Mouse (Mus musculus): ENCODE measurements around the gene Ankrd23.

Gene Ankrd23

GRCm38 (mm10) chr1:36545845-36546600 lies 9.3 kb upstream of the Ankrd23 start:
- in situ Hi-C loops (cut with MboI, MseI): no loop called here

- in situ Hi-C loops (cut with MboI, MseI): no loop called here
These were observed 8.7 kb upstream of the Ankrd23 start for GRCm38 (mm10) chr1:36545382-36545781.

DNA sequence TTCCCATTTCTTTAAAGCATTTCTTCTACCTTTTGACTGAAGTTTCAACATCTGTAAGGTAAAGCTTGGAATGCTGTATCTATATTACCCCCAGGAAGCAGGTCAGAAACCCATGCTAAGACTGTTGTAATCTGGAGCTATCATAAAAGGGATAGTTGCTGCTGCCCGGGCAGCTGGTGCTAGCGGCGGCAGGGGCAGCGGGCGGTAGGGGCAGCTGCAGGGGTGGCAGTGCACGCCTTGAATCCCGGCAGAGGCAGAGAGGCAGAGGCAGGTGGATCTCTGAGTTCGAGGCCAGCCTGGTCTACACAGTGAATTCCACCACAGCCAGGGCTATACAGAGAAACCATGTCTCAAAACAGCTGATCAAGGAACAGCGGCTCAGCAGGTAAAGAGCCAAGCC lies 6.2 kb upstream of the Ankrd23 start:
- in situ Hi-C loops (cut with MboI, MseI): no loop called here

DNA sequence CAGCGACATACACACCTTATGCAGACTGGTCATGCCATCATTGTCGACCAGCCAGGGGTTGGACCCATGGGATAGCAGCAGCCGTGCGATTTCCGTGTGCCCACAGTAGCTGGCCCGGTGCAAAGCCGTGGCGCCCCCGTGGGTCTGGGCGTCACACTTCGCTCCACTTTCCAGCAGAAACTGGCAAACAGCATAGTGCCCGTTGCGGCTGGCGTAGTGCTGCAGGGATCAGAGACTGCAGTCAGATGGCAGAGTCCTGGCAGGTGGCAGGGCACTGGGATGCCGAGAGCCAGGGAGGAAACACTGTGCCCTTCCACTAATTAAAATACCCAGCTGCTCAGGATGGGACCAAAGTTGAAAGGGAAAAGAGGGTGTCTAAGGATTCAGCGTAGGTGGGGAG lies 5.2 kb upstream of the Ankrd23 start:
- in situ Hi-C loops (cut with MboI, MseI): no loop called here

GRCm38 (mm10) chr1:36540807-36541206 lies 4.1 kb upstream of the Ankrd23 start:
- in situ Hi-C loops (cut with MboI, MseI): no loop called here

GRCm38 (mm10) chr1:36540132-36540531 lies 3.4 kb upstream of the Ankrd23 start:
- in situ Hi-C loops (cut with MboI, MseI): no loop called here

- in situ Hi-C loops (cut with MboI, MseI): no loop called here
These were observed 2.5 kb upstream of the Ankrd23 start, which contains the start of gene Gm42417 for GRCm38 (mm10) chr1:36539186-36539585. Gene Gm42417 (minus strand): TSS chr1:36539429.

DNA sequence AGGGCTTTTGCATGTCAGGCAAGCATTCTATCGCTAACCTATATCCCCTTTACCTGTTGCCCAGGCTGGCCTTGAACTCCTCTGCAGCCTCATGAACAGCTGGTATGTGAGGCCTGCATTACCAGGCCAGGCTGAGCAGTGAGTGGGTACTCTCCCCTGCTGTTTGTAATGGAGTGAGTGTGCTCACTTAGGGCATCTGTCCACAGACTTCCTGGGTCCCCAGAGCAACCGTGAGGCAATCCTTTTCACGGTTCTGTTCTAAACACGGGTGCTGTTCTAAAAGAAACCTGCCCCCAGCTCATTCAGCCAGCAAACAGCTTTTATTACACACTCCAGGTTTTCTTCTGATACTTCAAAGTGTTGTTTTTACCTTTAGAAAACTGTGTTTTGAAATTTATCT lies 2.0 kb upstream of the Ankrd23 start:
- in situ Hi-C loops (cut with MboI, MseI): no loop called here

GRCm38 (mm10) chr1:36536397-36536728 lies 320 bp downstream of the Ankrd23 start:
- in situ Hi-C loops (cut with MboI, MseI): no loop called here

- in situ Hi-C loops (cut with MboI, MseI): no loop called here
These were observed 946 bp downstream of the Ankrd23 start for GRCm38 (mm10) chr1:36535477-36536396.

DNA sequence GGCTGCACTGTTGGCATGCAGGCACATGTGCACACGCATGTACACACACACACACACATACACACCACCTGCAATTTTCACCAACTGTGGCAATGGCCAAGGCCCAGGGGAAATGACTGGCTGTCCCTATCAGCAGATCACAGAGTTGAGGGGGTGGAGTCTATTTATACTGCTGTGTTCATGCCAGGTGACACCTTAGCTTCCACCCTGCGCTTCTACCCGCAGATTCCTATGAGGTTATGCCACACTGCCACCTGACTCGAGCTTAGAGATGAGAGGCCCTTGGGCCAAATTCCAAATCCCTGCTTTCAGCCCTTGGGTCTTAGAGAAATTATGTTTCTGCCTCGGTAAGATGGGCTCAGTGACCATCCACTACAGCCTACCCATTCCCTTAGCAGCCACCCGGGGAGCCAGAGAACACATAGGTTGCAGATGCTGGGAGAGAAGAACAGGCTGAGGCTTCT lies 2.1 kb downstream of the Ankrd23 start:
- in situ Hi-C loops (cut with MboI, MseI): no loop called here

DNA sequence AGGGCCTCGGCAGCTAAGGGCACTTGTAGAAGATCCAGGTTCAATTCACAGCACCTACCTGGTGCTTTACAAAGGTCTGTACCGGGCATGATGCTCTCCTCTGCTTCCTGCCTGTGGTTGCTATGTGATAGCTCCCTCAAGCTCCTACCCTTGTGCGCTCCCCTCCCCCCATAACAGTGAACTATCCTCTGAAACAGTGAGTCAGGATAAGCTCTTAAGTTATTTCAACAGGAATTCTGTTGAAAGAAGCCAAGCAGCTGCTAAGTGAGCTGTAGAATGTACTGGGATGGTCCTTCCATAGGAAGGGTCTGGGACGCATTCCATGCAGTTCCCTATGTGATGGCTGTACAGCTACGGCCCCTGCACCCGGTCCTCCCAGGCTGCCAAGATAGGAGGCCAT lies 3.1 kb downstream of the Ankrd23 start:
- in situ Hi-C loops (cut with MboI, MseI): no loop called here

DNA sequence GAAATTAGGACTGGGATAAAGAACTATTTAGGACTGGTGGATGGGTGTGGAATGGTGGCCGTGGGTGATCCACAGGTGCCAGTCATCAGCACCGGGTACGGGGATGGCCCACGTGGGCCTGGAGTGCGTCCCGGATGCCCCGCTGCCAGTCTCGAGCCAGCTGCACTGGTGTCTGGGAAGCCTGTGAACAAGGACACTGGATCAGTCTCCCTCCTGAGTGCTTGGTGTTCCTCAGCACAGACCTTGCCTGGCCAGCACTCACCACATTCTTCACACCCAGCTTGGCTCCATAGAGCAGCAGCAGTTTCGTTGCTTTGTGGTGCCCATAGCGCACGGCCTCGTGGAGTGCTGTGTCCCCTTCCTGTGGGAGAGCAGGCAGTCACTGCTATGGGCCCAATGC lies 5.2 kb downstream of the Ankrd23 start:
- in situ Hi-C loops (cut with MboI, MseI): no loop called here

DNA sequence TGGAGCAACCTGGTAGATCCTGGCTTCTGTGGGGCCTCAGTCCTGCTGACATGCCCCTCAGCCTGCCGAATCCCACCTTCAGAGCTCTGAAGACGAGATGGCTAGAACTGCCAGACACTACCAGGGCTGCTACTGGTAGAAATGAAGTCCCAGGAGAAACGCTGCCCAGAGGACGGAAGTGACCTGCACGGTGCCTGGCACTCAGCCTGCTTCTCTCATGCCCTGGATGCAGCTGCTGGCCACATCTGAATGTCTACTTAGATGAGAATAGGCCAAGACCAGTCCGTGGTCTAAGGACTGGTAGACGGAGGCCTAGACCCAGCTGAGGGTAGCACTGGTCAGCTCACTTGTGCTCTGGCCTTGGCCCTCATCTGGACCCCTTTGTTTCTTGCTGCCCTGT lies 5.7 kb downstream of the Ankrd23 start:
- in situ Hi-C loops (cut with MboI, MseI): no loop called here

DNA sequence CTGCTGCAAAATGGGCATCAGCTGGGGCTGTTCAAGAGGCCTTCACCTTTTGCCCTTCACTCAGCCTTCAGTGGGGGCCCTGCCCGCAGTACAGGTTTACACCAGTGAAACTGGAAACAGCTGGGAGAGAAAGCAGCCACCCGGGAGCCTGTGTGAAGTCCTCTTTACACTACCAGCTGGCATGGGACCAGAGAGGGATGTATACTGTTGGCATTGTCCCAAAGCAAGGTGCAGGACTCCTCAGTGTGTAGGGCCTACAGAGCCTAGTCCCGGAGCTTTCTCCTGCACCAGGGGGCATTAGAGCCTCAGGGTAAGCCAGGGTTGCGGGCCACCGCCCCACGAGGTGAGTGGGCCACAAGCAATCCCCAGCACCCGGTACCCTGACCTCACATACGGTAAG lies 6.2 kb downstream of the Ankrd23 start:
- in situ Hi-C loops (cut with MboI, MseI): no loop called here

GRCm38 (mm10) chr1:36529875-36530274 lies 6.8 kb downstream of the Ankrd23 start:
- in situ Hi-C loops (cut with MboI, MseI): no loop called here

DNA sequence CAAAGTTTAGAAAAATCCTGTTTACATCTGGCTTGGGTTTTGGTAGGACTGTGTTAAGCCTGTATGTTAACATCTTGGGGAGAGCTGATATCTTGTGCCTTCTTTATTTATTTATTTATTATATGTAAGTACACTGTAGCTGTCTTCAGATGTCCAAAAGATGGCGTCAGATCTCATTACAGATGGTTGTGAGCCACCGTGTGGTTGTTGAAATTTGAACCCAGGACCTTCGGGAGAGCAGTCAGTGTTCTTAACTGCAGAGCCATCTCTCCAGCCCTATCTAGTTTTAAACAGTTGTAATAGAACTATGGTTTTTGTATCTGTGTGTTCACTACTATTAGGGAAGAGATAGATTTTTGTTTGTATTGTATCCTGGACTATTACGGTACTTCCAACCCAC lies 7.4 kb downstream of the Ankrd23 start:
- in situ Hi-C loops (cut with MboI, MseI): no loop called here

GRCm38 (mm10) chr1:36528351-36528750 lies 8.3 kb downstream of the Ankrd23 start:
- in situ Hi-C loops (cut with MboI, MseI): no loop called here

DNA sequence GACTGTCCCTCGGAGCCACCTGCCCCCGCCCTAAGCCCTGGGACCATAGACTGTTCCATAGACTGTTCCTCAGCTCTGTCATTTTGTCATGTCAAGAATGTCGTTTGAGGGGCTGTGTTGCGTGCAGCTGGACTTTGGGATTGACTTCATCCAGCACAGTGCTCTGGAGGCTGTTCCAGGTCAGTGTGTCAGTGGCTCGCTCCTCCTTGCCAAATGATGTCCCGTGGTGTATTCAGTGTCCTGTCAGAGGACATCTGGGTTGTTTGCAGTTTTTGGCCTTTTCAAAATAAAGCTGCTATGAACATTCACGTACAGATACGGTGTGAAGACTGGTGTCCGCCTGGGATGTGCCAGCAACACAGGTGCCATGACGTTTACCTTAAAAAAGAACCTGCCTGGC lies 9.8 kb downstream of the Ankrd23 start:
- in situ Hi-C loops (cut with MboI, MseI): no loop called here

GRCm38 (mm10) chr1:36525774-36526173 lies 10.9 kb downstream of the Ankrd23 start:
- in situ Hi-C loops (cut with MboI, MseI): no loop called here

DNA sequence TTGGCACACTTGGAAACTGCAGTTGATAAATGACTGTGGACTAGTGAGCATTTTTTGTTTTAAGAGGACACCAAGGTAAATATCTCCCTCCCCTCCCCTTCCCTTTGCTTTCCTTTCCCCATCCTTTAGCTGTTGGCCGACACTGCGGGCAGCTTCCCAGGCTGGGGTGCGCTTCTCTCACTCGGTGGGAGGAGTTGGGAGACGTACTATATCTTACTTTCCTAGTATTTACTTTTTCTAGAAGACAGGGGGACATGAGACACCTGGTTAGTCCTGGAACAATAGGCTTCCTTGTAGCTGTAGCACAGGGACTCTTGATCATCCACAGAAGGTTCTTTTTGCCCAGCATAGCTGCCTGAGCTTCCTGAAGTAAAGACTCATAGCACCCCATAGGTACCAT lies 12.6 kb downstream of the Ankrd23 start:
- in situ Hi-C loops (cut with MboI, MseI): no loop called here

- in situ Hi-C loops (cut with MboI, MseI): no loop called here
These were observed 13.2 kb downstream of the Ankrd23 start for GRCm38 (mm10) chr1:36523332-36524013.
